Mouse (Mus musculus): ENCODE data around the gene Fgd2.
"Not testable (repeated sequence)": the region's sequence is repeated elsewhere in the genome, so short reads cannot be mapped to it uniquely, and the experiment has no call there.

Fgd2 gene

GRCm38 (mm10) chr17:29368726-29369125, 8.0 kb downstream of the Fgd2 start:
- DNase-seq, result peak; percentile 41

GRCm38 (mm10) chr17:29370984-29371723, 10.4 kb downstream of the Fgd2 start:
- DNase-seq, result peak; percentile 94

- no peak for DNase-seq
These were observed 15.2 kb downstream of the Fgd2 start for GRCm38 (mm10) chr17:29375871-29376270.

- DNase-seq, result no peak
These were observed 17.3 kb downstream of the Fgd2 start for GRCm38 (mm10) chr17:29378056-29378455.

GRCm38 (mm10) chr17:29380241-29380640, 19.5 kb downstream of the Fgd2 start:
- DNase-seq, result no peak

GRCm38 (mm10) chr17:29381472-29381871, 20.8 kb downstream of the Fgd2 start:
- DNase-seq, result peak; percentile 78

GRCm38 (mm10) chr17:29382417-29382816, 21.7 kb downstream of the Fgd2 start:
- DNase-seq, result no peak

GRCm38 (mm10) chr17:29383923-29384322, 23.2 kb downstream of the Fgd2 start:
- DNase-seq, result no peak

- peak; percentile 78 for DNase-seq
These were observed 24.2 kb downstream of the Fgd2 start for GRCm38 (mm10) chr17:29384850-29385438.

- DNase-seq, result no peak
These were observed 25.0 kb downstream of the Fgd2 start for GRCm38 (mm10) chr17:29385746-29386145.

GRCm38 (mm10) chr17:29388978-29389377, 28.3 kb downstream of the Fgd2 start:
- DNase-seq, result no peak

- DNase-seq, result no peak
These were observed 30.6 kb downstream of the Fgd2 start for GRCm38 (mm10) chr17:29391280-29391679.

- DNase-seq, result no peak
These were observed 32.8 kb downstream of the Fgd2 start for GRCm38 (mm10) chr17:29393335-29394089.

GRCm38 (mm10) chr17:29394106-29394760, 33.5 kb downstream of the Fgd2 start:
- DNase-seq, result no peak

GRCm38 (mm10) chr17:29394761-29395160, 34.0 kb downstream of the Fgd2 start:
- not testable (repeated sequence) for DNase-seq

GRCm38 (mm10) chr17:29395381-29395780, 34.7 kb downstream of the Fgd2 start:
- DNase-seq, result no peak

- DNase-seq, result no peak
These were observed 35.5 kb downstream of the Fgd2 start for GRCm38 (mm10) chr17:29396056-29396799.

- peak; percentile 87 for DNase-seq
These were observed 36.1 kb downstream of the Fgd2 start for GRCm38 (mm10) chr17:29396821-29397242.

GRCm38 (mm10) chr17:29397480-29398433, 37.0 kb downstream of the Fgd2 start:
- DNase-seq, result peak; percentile 88

GRCm38 (mm10) chr17:29398434-29399026, 37.8 kb downstream of the Fgd2 start:
- no peak for DNase-seq

Data from kidney, postnatal 14 days (tissue).